Mouse (Mus musculus): ENCODE measurements around the gene Itprip. TPM values are rescaled to one million over a fixed set of nuclear protein-coding genes. Genes with fewer than 3 reads are reported as not detected.

The Itprip gene
- 10.5 and 11.2 TPM in 2 replicates for polyA plus RNA-seq (2012; rRNA removed)

GRCm38 (mm10) chr19:47919126-47919965 lies at the start of gene Itprip, which contains the start of gene Cfap43:
Gene Itprip (minus strand): TSS chr19:47919299.
Gene Cfap43 (minus strand): TSS chr19:47919287.

DNA sequence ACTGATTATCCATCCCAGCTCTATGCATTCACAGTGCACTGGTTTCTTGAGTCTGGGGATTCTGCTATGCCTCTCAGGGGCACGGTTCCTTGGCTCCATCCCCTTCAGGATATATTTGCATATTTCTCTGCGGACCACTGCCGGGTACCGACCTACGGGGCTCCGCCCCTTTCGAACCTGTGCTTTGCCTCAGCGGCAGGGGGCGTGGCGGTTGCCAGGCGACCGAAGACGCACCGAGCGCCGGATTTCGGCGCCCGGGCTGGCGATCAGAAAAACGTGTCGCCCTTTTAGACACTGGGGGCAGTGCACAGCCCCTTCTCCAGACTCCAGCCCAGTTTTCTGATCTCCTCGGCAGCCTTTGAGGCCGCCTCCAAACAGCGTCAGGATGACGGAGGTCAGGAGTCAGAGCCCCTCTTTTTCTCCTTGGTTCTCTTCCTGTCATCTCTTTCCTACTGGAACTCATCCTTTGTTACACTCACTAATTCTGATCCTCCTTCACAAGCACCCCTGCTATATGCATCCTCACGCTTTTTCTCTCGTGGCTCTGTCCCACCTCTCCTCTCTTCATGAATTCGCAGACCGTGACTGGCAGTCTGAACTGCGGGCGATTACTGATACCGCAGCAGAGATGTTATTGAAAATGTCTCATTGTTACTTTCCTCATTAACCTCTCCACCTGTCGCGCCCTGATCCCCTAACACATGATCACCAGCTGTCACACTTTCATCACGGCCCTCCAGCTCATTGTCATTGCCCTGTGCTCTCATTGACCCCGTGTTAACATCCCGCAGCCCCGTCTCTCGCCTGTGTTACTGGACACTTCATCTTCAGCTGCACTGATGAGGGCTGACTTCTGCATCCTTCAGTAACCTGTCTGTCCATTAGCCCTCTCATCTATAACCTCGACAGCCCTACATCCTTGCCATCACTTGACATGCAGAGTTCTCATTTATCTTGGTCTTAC lies 18.6 kb upstream of the Itprip start, which contains the start of gene Cfap58:
Cfap58 (plus strand) TSS at position 233 of the 964 bp plus-strand sequence.

DNA sequence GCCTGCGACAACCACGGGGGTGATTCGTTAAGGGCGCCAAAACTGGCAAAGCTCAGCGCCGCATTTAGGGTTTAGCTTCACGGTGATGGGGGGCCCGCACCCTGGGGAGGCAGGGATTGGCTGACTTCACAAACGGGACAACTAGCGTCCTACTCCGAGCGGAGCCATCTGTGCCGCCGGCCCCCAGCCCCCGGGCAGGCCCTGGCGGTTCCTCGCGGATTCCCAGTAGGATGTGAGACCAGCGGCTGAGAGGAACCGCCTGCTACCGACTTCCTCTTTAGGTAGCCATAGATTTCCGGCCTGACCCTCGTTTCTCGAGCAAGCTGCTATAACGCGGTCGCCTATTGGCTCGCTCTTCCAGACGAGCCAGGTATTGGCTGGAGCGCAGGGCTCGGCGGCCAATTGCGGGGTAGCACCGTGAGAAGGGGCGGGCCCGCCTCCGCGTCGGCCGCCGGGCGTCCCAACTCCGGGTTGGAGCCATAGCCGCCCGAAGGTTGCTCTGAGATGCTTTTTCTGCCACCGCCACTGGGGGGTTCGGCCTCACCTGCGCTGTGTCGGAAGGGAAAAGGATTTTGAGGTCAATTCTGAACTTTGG lies 53.6 kb downstream of the Itprip start, which contains the start of gene Gsto2:
Gsto2 (plus strand) TSS at position 182 of the 595 bp plus-strand sequence.

GRCm38 (mm10) chr19:47854796-47855783 lies 64.0 kb downstream of the Itprip start, which contains the start of gene Gsto1:
Gene Gsto1 (plus strand): TSS chr19:47854970.

Other genes starting within 250 kb of the Itprip start
- 0.55 and 1.4 TPM in 2 replicates for gene Col17a1, start 227.2 kb downstream of the Itprip start, polyA plus RNA-seq (2012; rRNA removed)
- gene Sfr1, start 187.6 kb downstream of the Itprip start, polyA plus RNA-seq (2012; rRNA removed): 133 and 161 TPM in 2 replicates
- gene Gsto1, start 64.3 kb downstream of the Itprip start, polyA plus RNA-seq (2012; rRNA removed): 40.7 and 67.5 TPM in 2 replicates
- 0.92 and 1.1 TPM in 2 replicates for gene Gsto2, start 53.8 kb downstream of the Itprip start, polyA plus RNA-seq (2012; rRNA removed)
- gene Cfap43, start within 50 bp of the Itprip start, polyA plus RNA-seq (2012; rRNA removed): 0.31 and 0.64 TPM in 2 replicates
- gene Cfap58, start 18.4 kb upstream of the Itprip start, polyA plus RNA-seq (2012; rRNA removed): 0.11 and 0.25 TPM in 2 replicates

All from central nervous system, embryonic 11.5 days (tissue).